Mouse (Mus musculus): ENCODE data around the gene Ifih1.

DNA sequence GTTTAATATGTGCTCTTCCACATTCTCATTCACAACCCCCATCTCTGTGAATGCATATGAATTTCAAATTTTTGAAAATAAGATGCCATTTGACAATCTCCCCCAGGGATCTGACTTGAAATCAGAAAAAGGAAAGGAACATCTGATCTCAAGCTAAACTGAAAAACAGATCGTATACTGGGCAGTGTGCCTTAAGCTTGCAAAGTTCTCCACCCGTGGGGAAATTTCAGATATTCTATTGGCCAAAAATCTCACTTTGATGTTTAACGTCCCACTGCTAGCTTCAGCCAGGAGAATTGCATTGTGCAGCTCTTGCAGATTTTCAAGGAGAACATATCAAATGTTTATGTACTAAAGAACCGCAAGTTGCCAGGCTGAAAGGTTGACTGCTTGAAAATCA lies 96.9 kb downstream of the Ifih1 start:
- TF ChIP-seq CTCF (IDR thresholded peaks at IDR 0.05; ENCODE audit: low read depth) (no peak), EP300 (IDR thresholded peaks at IDR 0.05; ENCODE audit: low read depth) (no peak)
